Mouse (Mus musculus) hindbrain, embryonic 14.5 days (tissue): ENCODE data around the gene Heg1. TPM values are rescaled to one million over a fixed set of nuclear protein-coding genes. Genes with fewer than 3 reads are reported as not detected.

Experiments
- ATAC-seq: fragments of 200-750 bp; cut with Nextera tagmentation; 2 replicates; pipeline ENCODE4 v1.8.0; 2017; ENCODE audit warnings: moderate number of reproducible peaks, mild to moderate bottlenecking, moderate TSS enrichment, moderate library complexity; ENCODE audit not compliant: low FRiP score
- DNase-seq: peaks from one replicate; pipeline ENCODE4 v3.0.0-alpha.2; 2015; ENCODE audit warnings: low spot score
- H3K27ac ChIP-seq: fragments of 300-500 bp; sonication (generic); 2 replicates; pipeline ENCODE4 v1.5.1; 2014; ENCODE audit warnings: mild to moderate bottlenecking, moderate library complexity
- H3K27me3 ChIP-seq: fragments of 300-500 bp; sonication (generic); 2 replicates; pipeline ENCODE4 v1.6.1; 2014; ENCODE audit warnings: mild to moderate bottlenecking, low read length, mixed read lengths; ENCODE audit not compliant: control insufficient read depth, insufficient read depth
- H3K36me3 ChIP-seq: fragments of 300-500 bp; sonication (generic); replicated peaks from 2 replicates; pipeline ENCODE4 v1.6.1; 2014; ENCODE audit not compliant: control insufficient read depth, insufficient read depth
- H3K4me1 ChIP-seq: fragments of 300-500 bp; sonication (generic); replicated peaks from 2 replicates; pipeline ENCODE4 v1.6.1; 2014; ENCODE audit warnings: antibody characterized with exemption, low read length, mixed read lengths; ENCODE audit not compliant: control insufficient read depth, insufficient read depth
- H3K4me2 ChIP-seq: fragments of 300-500 bp; sonication (generic); replicated peaks from 2 replicates; pipeline ENCODE4 v1.6.1; 2014; ENCODE audit warnings: mild to moderate bottlenecking, moderate library complexity
- H3K4me3 ChIP-seq: fragments of 300-500 bp; sonication (generic); replicated peaks from 2 replicates; pipeline ENCODE4 v1.5.1; 2014; ENCODE audit warnings: mild to moderate bottlenecking, low read length
- H3K9ac ChIP-seq: fragments of 300-500 bp; sonication (generic); 2 replicates; pipeline ENCODE4 v1.6.1; 2014
- H3K9me3 ChIP-seq: fragments of 300-500 bp; sonication (generic); 2 replicates; pipeline ENCODE4 v1.6.1; 2016; ENCODE audit warnings: low read length; ENCODE audit not compliant: control insufficient read depth
- WGBS: fragments of 180-500 bp; shearing (Covaris S2); extraction: QIAGEN DNeasy Blood & Tissue Kit; methylation state at CpG from one replicate; pipeline ENCODE4 v1.1.7; 2014; 5-methylcytosine and 5-hydroxymethylcytosine counted together
- polyA plus RNA-seq: library from polyadenylated mRNA; unstranded; fragments of >200 nt; fragmentation: Nextera tagmentation; extraction: Ambion mirVana; gene quantifications from 2 replicates; pipeline ENCODE4 v1.2.1, GENCODE M21; 2014

Gene Heg1
- polyA plus RNA-seq, 1 experiment from 2014 or later: 10.7 TPM

- DNase-seq (no peak), ATAC-seq (no peak)
- no peak overlapping the region for H3K27ac ChIP-seq
- H3K4me1 ChIP-seq: no peaks in the 10 kb centered on the region
- no peak overlapping the region for H3K4me3 ChIP-seq
- no peak overlapping the region for H3K9ac ChIP-seq
- H3K27me3 ChIP-seq: no peaks in the 10 kb centered on the region
- 64% methylated on average over 16 of the region's 16 CpGs for WGBS
- no peak overlapping the region; the same call in 1 of the 2 replicates for H3K4me2 ChIP-seq
- peaks cover 3% of the 10 kb centered on the region; the same call in 1 of the 2 replicates for H3K36me3 ChIP-seq
- H3K9me3 ChIP-seq: no peaks in the 10 kb centered on the region
These were observed 71.8 kb downstream of the Heg1 start for GRCm38 (mm10) chr16:33755961-33756360.

GRCm38 (mm10) chr16:33756396-33756795 is 72.2 kb downstream of the Heg1 start:
- Histone ChIP-seq H3K4me2 (no peak overlapping the region), H3K27ac (no peak overlapping the region), H3K4me1 (no peaks in the 10 kb centered on the region), H3K9me3 (no peaks in the 10 kb centered on the region), H3K27me3 (no peaks in the 10 kb centered on the region), H3K9ac (no peak overlapping the region), H3K36me3 (peaks cover 3% of the 10 kb centered on the region; the same call in 1 of the 2 replicates), H3K4me3 (no peak overlapping the region)
- no peak for ATAC-seq
- 55% methylated on average over 6 of the region's 6 CpGs for WGBS
- no peak for DNase-seq

- peaks cover 3% of the 10 kb centered on the region for H3K4me1 ChIP-seq
- H3K36me3 ChIP-seq: no peaks in the 10 kb centered on the region; the same call in 1 of the 2 replicates
- ATAC-seq (no peak), DNase-seq (no peak)
- H3K27ac ChIP-seq: no peak overlapping the region
- no peak overlapping the region for H3K4me2 ChIP-seq
- H3K9ac ChIP-seq: no peak overlapping the region
- 96% methylated on average over 7 of the region's 7 CpGs for WGBS
- no peaks in the 10 kb centered on the region for H3K27me3 ChIP-seq
- no peaks in the 10 kb centered on the region for H3K9me3 ChIP-seq
- no peak overlapping the region for H3K4me3 ChIP-seq
These were observed 75.0 kb downstream of the Heg1 start for GRCm38 (mm10) chr16:33759207-33759606.

- ATAC-seq (no peak), DNase-seq (no peak)
- Histone ChIP-seq H3K9me3 (no peaks in the 10 kb centered on the region), H3K9ac (no peak overlapping the region), H3K27ac (no peak overlapping the region), H3K4me2 (peak overlapping the region; percentile 13; the same call in 1 of the 2 replicates), H3K36me3 (no peaks in the 10 kb centered on the region; the same call in 1 of the 2 replicates), H3K4me3 (no peak overlapping the region), H3K4me1 (peaks cover 9% of the 10 kb centered on the region), H3K27me3 (no peaks in the 10 kb centered on the region)
- 35% methylated on average over 5 of the region's 5 CpGs for WGBS
These were observed 76.4 kb downstream of the Heg1 start for GRCm38 (mm10) chr16:33760542-33760941.

GRCm38 (mm10) chr16:33760996-33761395 is 76.8 kb downstream of the Heg1 start:
- Histone ChIP-seq H3K4me2 (peak overlapping the region; percentile 13; the same call in 1 of the 2 replicates), H3K27ac (no peak overlapping the region)
- no peak for ATAC-seq

GRCm38 (mm10) chr16:33764501-33765193 is 80.5 kb downstream of the Heg1 start:
- WGBS: 29% methylated on average over 12 of the region's 12 CpGs
- ATAC-seq (peak; percentile 77), DNase-seq (peak; percentile 44)
- Histone ChIP-seq H3K4me1 (peaks cover 9% of the 10 kb centered on the region), H3K27me3 (no peaks in the 10 kb centered on the region), H3K27ac (peak overlapping the region; percentile 39), H3K36me3 (no peaks in the 10 kb centered on the region), H3K4me2 (peak overlapping the region; percentile 39; the same call in 1 of the 2 replicates), H3K4me3 (no peak overlapping the region), H3K9ac (no peak overlapping the region), H3K9me3 (no peaks in the 10 kb centered on the region)

More at GRCm38 (mm10) chr16:33760996-33761395, 76.8 kb downstream of the Heg1 start:
- H3K27me3 ChIP-seq: no peaks in the 10 kb centered on the region
- H3K9me3 ChIP-seq: no peaks in the 10 kb centered on the region
- H3K36me3 ChIP-seq: no peaks in the 10 kb centered on the region; the same call in 1 of the 2 replicates
- H3K4me1 ChIP-seq: peaks cover 9% of the 10 kb centered on the region
- peak; percentile 70 for DNase-seq
- WGBS: 36% methylated on average over 11 of the region's 11 CpGs
- H3K4me3 ChIP-seq: no peak overlapping the region
- no peak overlapping the region for H3K9ac ChIP-seq

GRCm38 (mm10) chr16:33765477-33765876 is 81.3 kb downstream of the Heg1 start:
- no peaks in the 10 kb centered on the region for H3K9me3 ChIP-seq
- DNase-seq (no peak), ATAC-seq (no peak)
- no peaks in the 10 kb centered on the region for H3K27me3 ChIP-seq
- no peaks in the 10 kb centered on the region for H3K36me3 ChIP-seq
- no peak overlapping the region for H3K4me3 ChIP-seq
- H3K9ac ChIP-seq: no peak overlapping the region
- H3K4me2 ChIP-seq: no peak overlapping the region
- WGBS: 100% methylated on average over 2 of the region's 2 CpGs
- no peak overlapping the region for H3K27ac ChIP-seq
- H3K4me1 ChIP-seq: peaks cover 9% of the 10 kb centered on the region

- H3K27ac ChIP-seq: no peak overlapping the region
- peaks cover 9% of the 10 kb centered on the region for H3K4me1 ChIP-seq
- no peaks in the 10 kb centered on the region for H3K36me3 ChIP-seq
- H3K9me3 ChIP-seq: no peaks in the 10 kb centered on the region
- H3K4me3 ChIP-seq: no peak overlapping the region
- no peaks in the 10 kb centered on the region for H3K27me3 ChIP-seq
- ATAC-seq (no peak), DNase-seq (no peak)
- WGBS: 87% methylated on average over 12 of the region's 12 CpGs
- H3K4me2 ChIP-seq: no peak overlapping the region
- H3K9ac ChIP-seq: no peak overlapping the region
These were observed 82.1 kb downstream of the Heg1 start for GRCm38 (mm10) chr16:33766309-33766708.

- no peak overlapping the region for H3K27ac ChIP-seq
These were observed 82.6 kb downstream of the Heg1 start for GRCm38 (mm10) chr16:33766757-33767156.

More at GRCm38 (mm10) chr16:33766757-33767156, 82.6 kb downstream of the Heg1 start:
- Histone ChIP-seq H3K4me1 (peaks cover 9% of the 10 kb centered on the region), H3K9ac (no peak overlapping the region), H3K9me3 (no peaks in the 10 kb centered on the region), H3K36me3 (no peaks in the 10 kb centered on the region), H3K4me2 (no peak overlapping the region), H3K4me3 (no peak overlapping the region), H3K27me3 (no peaks in the 10 kb centered on the region)
- WGBS: 69% methylated on average over 15 of the region's 15 CpGs
- DNase-seq: no peak
- no peak for ATAC-seq
